Mouse (Mus musculus): ENCODE results near the gene Ndufaf5.
"Not testable (repeated sequence)": the region's sequence is repeated elsewhere in the genome, so short reads cannot be mapped to it uniquely, and the experiment has no call there.

Gene Ndufaf5

DNA sequence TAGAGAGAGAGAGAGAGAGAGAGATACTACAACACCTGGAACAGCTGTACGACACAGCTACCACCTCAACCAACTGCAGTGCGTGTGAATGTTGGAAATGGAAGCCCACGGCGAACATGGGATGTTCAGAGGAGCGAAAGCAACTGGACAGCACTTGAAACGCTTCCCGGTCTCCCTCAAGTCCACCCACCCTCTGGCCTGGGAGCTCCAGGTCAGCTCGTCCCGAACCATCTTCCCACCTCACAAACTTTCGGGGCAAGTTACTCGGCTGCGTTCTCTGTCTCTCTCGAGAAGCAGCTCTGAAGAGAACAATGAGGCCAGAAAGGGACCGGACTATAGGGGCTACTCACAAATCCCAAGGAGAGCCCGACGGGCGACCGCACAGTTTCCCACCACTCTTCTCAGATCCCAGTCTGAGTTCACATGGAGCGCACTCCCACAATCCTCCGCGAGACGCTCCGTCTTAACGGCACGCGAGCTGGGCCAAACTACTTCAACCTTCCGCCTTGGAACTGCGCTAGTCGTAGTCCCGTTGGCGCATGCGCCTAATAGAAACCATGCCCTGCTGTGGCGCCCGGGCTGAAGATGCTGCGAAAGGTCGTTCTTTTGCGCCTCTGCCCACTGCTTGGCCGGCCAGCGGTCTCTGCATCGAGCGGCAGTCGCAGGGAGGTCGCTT lies at the start of gene Ndufaf5, which contains the start of gene Esf1:
TSS of gene Ndufaf5 (plus strand) at position 523 of the 676 bp plus-strand sequence.
TSS of gene Esf1 (minus strand) at position 438 of the 676 bp plus-strand sequence.
- peak; percentile 98 for DNase-seq

DNA sequence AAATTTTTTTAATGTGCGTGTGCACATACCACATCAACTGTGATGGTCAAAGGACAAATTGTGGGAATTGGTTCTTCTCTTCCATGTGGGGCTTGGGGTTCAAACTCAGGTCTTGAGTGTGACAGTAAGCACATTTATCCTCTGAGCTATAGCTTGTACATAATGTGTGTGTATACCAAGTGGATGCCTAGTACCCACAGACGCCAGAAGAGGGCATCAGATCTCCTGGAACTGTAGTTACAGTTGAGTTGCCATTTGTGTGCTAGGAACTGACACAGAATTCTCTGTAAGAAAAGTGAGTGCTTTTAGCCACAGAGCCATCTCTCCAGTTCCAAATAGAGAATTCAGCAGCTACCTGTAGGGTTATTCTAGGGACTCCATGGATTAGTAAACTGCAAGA lies 44.9 kb upstream of the Ndufaf5 start:
- no peak for DNase-seq

DNA sequence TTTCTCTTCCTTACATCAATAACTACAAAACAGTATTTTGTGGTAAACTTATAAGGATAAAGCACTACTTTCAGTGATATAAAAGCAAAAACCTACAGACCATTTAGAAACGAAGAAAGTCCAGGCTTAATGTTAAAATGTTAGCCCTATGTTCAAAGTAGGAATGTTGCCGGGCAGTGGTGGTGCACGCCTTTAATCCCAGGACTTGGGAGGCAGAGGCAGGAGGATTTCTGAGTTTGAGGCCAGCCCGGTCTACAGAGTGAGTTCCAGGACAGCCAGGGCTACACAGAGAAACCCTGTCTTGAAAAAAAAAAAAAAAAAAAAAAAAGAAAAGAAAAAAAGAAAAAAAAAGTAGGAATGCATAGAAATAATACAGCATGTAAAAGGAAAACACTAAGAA lies 18.7 kb upstream of the Ndufaf5 start, which contains the start of gene Gm17374:
TSS of gene Gm17374 (plus strand) at position 301 of the 400 bp plus-strand sequence.
- not testable (repeated sequence) for DNase-seq

- DNase-seq = no peak
Measured at GRCm38 (mm10) chr2:140159186-140159730, 11.2 kb upstream of the Ndufaf5 start.

DNA sequence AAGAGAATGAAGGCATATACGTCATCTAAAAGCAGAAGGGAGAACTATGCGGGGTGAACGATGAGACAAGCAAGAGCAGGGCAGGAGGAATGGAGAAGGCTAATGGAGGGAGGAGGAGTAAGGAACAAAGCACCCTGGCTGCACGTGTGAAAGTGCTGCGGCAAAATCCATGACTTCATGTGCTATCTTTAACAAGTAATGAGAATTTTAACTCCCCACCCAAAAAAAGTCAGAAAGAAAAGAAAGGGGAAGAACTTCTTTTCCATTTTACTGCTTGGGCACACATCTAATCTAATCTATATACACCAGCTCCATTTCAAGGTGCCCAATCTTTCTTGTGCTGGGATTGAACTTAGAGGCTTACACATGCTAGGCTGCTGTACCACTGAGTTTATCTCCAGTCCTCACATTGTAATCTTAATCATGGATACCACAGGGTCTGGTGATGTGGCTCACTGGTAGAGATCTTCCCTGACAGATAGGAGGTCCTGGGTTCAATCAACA lies 7.0 kb upstream of the Ndufaf5 start:
- DNase-seq = no peak

- DNase-seq = no peak
Measured at GRCm38 (mm10) chr2:140169057-140169456, 1.4 kb upstream of the Ndufaf5 start.

DNA sequence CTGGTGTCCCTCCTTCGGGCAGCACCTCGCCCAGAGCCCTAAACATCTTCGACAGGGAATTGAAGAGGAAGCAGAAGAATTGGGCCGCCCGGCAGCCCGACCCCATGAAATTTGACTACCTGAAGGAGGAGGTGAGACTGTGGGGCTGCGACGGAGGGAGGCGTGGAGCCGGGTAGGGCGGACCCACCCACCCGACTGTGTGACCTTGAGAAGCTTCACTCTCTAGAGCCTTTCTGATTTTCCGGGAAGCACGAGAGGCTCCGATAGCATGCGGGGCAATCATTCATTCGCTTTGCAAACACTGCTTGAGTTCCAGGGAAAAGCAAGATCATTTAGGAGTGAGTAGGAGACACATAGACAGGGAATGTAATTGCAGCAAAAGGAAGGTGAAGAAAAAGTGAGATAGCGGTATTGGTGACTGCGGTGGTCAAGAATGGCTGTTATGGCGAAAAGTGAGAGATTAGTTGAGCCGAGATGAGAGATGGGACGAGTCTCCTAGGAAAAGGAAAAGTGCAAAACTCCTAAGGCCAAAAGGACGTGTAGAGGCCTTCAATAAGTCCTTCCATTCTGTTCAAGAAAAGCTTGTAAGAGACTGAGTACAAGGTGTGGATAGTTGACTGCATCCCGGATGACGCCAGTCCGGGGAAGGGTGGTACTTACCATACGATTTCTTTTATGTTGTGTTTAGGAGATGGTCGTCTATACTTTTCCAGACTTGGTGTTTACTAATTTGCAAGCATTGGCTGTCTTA lies 529 bp downstream of the Ndufaf5 start:
- DNase-seq = no peak

DNA sequence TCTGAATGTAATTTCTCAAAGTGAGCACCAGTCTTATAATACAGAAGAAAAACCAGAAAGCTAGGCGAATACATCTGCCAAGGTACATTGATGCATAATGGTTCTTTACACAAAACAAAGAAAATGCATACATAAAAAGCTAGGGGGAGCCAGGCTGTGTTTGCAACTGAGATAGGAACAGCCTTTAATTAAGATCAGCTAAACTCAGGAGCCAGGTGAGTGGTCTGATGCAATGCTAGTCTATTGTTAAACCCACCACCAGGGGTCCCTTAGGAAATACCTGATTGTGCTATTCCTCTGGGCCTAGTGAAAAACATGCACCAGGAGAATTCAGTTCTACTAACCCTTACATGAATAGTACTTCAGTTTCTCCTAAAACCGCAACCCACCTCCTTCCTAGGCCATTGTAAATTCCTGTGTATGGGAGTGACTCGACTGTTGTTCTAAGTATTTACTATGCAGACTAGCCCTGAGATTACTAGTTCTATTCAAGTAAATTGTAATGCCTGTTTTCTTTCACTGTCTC lies 15.3 kb downstream of the Ndufaf5 start:
- not testable (repeated sequence) for DNase-seq

DNA sequence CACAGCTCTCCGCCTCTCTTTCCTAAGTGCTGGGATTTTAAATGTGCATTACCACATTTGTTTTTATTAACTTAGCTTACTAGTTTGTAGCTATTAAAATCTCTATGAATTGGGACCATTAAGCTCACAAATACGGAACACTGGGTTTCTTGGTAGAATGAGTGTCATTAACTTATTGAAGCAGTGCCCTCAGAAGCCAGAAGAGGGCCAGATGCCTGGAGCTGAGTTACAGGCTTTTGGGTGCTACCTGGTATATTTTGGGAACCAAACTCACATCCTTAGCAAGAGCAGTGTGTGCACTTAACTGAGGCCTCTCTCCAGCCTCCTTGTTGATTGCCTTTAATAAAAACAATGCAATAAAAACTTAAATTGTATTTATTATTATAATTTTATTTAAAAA lies 30.3 kb downstream of the Ndufaf5 start:
- no peak for DNase-seq

GRCm38 (mm10) chr2:140202573-140202972 lies 32.1 kb downstream of the Ndufaf5 start:
- no peak for DNase-seq

GRCm38 (mm10) chr2:140203756-140204155 lies 33.3 kb downstream of the Ndufaf5 start:
- no peak for DNase-seq

DNA sequence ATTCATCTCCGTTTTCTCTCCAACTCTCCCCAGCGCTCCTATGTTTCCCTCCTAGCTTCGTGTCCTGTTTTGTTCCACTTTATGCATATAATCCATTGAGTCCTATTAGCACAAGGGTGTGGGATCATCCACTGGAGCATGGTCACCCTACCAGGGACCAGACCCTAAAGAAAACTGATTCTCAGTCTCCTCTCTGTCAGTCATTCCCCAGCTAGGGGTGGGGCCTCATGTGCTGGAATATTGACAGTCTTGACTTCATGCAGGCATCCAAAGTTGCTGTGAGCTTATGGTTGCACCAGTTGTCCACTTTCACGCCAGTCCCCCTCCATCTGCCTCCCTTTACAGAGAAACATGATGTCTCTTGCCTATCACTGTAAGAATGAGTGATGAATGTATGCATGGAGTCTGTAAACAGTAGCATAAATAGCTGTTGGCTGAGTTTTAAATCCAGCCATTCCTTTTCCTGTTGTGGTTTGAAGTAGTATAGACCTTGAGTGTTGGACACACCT lies 44.1 kb downstream of the Ndufaf5 start:
- no peak for DNase-seq

DNA sequence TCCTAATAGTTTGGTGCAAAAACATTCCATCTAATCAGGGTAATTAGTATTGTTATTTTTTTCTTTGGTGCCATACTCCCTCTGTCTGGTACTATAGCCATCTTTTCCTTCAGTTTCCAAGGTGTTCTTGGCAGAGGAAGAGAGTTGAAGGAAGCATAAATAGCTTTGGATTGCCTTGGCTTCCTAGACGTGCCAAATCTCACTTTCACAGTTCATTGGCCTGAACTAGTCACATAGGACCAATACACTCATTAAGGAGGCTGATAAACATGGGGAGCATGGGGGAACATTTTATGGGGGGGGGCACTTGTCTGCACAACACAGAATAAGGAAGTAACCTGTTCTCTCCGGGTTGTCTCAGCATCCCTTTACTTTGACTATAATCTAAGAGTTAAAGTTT lies 45.0 kb downstream of the Ndufaf5 start:
- no peak for DNase-seq

DNA sequence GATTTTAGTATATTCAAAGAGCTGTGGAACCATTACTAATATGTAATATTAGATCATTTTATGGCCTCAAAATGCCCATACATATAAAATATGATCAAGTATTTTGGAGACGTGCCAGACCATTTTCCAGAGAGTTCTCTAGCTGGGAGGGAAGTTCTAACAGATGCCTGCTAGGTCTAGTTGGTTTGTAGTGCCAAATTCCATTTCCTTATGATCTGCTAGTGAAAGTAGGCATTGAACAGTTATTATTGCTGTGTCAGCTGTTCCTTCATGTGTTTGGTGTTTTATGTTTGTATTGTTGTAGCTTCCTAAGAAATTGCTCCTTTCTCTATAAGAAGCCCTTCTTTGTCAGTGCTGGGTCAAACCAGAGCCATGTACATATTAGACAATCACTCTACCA lies 45.5 kb downstream of the Ndufaf5 start:
- DNase-seq = no peak

DNA sequence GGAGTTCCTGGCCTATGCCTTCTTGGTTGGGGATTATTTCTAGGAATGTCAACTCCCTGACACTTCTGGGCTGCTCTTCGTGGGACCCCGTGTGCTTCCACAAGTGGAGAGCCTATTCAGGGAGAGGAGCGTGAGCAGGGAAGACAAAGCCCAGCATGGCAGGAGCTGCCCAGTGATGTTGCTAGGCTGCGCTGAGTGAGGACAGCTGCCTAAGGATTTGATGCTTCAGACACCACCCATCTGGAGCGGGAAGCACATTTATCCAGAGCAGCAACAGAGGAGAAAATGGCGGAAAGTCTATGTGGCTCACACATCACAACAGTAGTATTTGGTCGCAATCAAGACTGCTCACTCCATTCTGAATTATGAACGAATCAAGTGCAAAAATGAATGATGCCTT lies 49.9 kb downstream of the Ndufaf5 start:
- no peak for DNase-seq

GRCm38 (mm10) chr2:140230295-140230694 lies 59.8 kb downstream of the Ndufaf5 start:
- no peak for DNase-seq

DNA sequence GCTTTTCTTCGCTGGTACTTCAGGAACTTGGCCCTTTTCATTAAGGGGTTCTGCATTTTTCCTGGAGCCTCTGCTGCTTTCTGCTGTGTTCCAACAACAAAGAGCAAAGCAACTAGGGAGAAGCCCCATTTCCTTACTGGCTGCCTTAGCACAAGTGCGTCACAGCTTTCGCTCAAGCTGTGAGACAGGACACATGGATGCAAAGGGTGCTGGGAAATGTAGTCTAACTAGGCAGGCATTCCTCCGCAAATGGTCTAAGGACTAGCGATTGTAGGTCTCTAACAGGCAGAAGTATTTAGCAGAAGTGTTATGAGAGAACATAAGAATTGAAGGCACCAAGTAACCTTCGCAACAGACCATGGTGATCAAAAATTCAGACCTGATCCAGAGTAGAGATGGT lies 66.8 kb downstream of the Ndufaf5 start:
- no peak for DNase-seq

GRCm38 (mm10) chr2:140242398-140242797 lies 71.9 kb downstream of the Ndufaf5 start:
- DNase-seq = no peak

GRCm38 (mm10) chr2:140243105-140243504 lies 72.7 kb downstream of the Ndufaf5 start:
- DNase-seq = no peak

All from cerebellum, adult 8-10 months (tissue).